26 mouse cellular contexts compared by ENCODE assay signal in the genomic region with DNA sequence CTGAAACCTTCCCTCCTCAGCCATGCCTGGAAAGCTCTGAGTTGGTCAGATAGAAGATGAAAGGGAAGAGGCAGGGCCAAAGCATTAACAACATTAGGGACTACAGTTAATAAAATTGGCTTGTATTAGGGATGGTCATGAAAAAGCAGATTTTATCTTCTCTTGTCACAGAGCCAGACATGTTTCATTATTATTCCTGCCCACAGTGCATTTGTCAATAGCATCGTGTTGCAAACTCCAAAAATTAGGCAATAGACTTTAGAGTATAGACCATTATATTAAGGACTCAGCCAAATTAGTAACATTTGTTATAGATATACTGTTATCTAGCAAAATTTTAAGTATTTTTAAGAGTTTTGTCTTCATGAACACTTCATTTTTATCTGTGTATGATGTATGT.
"Had no signal": no experiment of that assay in that cellular context is flagged by ENCODE, and none has a peak within 500 bp of the region (broad histone marks: within the 10 kb centered on the region; RNA-seq: fewer than 3 reads in every experiment).

No protein-coding gene starts in this region.

- ATAC-seq: intestine, embryonic 16.5 days; liver, embryonic 12.5 days; midbrain, embryonic 16.5 days had no signal

- H3K36me3 ChIP-seq: stomach, embryonic 15.5 days had no signal

- DNase-seq: kidney, adult 18-20 months; kidney, adult 9 months; kidney, postnatal 14 days; kidney, postnatal 4 days; layer of hippocampus, adult 9-11 months; liver; lung, adult 2 months; retina, postnatal 1 day; right cerebral cortex, postnatal 25 days; spleen, adult 18-20 months; thymus, adult 18-20 months; thymus, postnatal 36 days had no signal

- H3K4me3 ChIP-seq: layer of hippocampus, adult 2 months; limb, embryonic 10.5 days; limb, embryonic 13.5 days; liver, embryonic 12.5 days; liver, embryonic 15.5 days; megakaryocyte, embryonic 14.5 days; midbrain, embryonic 10.5 days; midbrain, embryonic 13.5 days; myocyte; neural tube, embryonic 13.5 days; stomach, embryonic 15.5 days had no signal

- H3K4me2 ChIP-seq: limb, embryonic 13.5 days; liver, embryonic 12.5 days; liver, embryonic 15.5 days; midbrain, embryonic 13.5 days; neural tube, embryonic 13.5 days; stomach, embryonic 15.5 days had no signal

- H3K4me1 ChIP-seq: limb, embryonic 10.5 days; limb, embryonic 13.5 days; liver, embryonic 12.5 days; midbrain, embryonic 10.5 days; stomach, embryonic 15.5 days had no signal

- H3K27ac ChIP-seq: layer of hippocampus, adult 2 months; limb, embryonic 10.5 days; limb, embryonic 13.5 days; liver, embryonic 12.5 days; liver, embryonic 15.5 days; macrophage; midbrain, embryonic 10.5 days; midbrain, embryonic 13.5 days; neural tube, embryonic 13.5 days; stomach, embryonic 15.5 days had no signal

- H3K9me3 ChIP-seq: limb, embryonic 10.5 days; limb, embryonic 13.5 days; liver, embryonic 12.5 days; liver, embryonic 15.5 days; megakaryocyte, embryonic 14.5 days; midbrain, embryonic 13.5 days; neural tube, embryonic 13.5 days; stomach, embryonic 15.5 days had no signal

- H3K9ac ChIP-seq: limb, embryonic 13.5 days; liver, embryonic 12.5 days; liver, embryonic 15.5 days; midbrain, embryonic 13.5 days; neural tube, embryonic 13.5 days; stomach, embryonic 15.5 days had no signal

- H3K27me3 ChIP-seq: limb, embryonic 13.5 days; liver, embryonic 12.5 days; liver, embryonic 15.5 days; megakaryocyte, embryonic 14.5 days; midbrain, embryonic 13.5 days; neural tube, embryonic 13.5 days; stomach, embryonic 15.5 days had no signal
